Mouse (Mus musculus) liver (tissue): ENCODE measurements around the gene Pramel6.
"Not testable (repeated sequence)": the region's sequence is repeated elsewhere in the genome, so short reads cannot be mapped to it uniquely, and the experiment has no call there.

Experiments used
- DNase-seq: peaks from one replicate; pipeline ENCODE4 v3.0.0-alpha.2; 2020; ENCODE audit warnings: mixed read lengths

Pramel6 gene

GRCm38 (mm10) chr2:87506265-87506664 lies at the start of gene Pramel6:
Gene Pramel6, plus strand, starts transcription at chr2:87506565.
- no peak for DNase-seq

GRCm38 (mm10) chr2:87461769-87462168 lies 44.6 kb upstream of the Pramel6 start:
- DNase-seq: no peak

GRCm38 (mm10) chr2:87480207-87480606 lies 26.2 kb upstream of the Pramel6 start:
- no peak for DNase-seq

- no peak for DNase-seq
These were observed 25.2 kb upstream of the Pramel6 start for GRCm38 (mm10) chr2:87481158-87481557.

GRCm38 (mm10) chr2:87482276-87482675 lies 24.1 kb upstream of the Pramel6 start:
- no peak for DNase-seq

GRCm38 (mm10) chr2:87496993-87497392 lies 9.4 kb upstream of the Pramel6 start, which contains the start of gene Pramel7:
Gene Pramel7, minus strand, starts transcription at chr2:87497093.
- not testable (repeated sequence) for DNase-seq

GRCm38 (mm10) chr2:87515046-87515445 lies 8.7 kb downstream of the Pramel6 start:
- no peak for DNase-seq

GRCm38 (mm10) chr2:87515457-87516060 lies 9.2 kb downstream of the Pramel6 start:
- no peak for DNase-seq

GRCm38 (mm10) chr2:87516581-87516980 lies 10.2 kb downstream of the Pramel6 start:
- DNase-seq: no peak

- DNase-seq: no peak
These were observed 14.3 kb downstream of the Pramel6 start for GRCm38 (mm10) chr2:87520651-87521050.

GRCm38 (mm10) chr2:87525899-87526616 lies 19.7 kb downstream of the Pramel6 start:
- not testable (repeated sequence) for DNase-seq

- DNase-seq: no peak
These were observed 25.1 kb downstream of the Pramel6 start, which contains the start of gene Olfr153 for GRCm38 (mm10) chr2:87531496-87531895. Gene Olfr153, plus strand, starts transcription at chr2:87531796.

GRCm38 (mm10) chr2:87534826-87535225 lies 28.5 kb downstream of the Pramel6 start:
- DNase-seq: no peak

GRCm38 (mm10) chr2:87545442-87545841 lies 39.1 kb downstream of the Pramel6 start, which contains the start of gene Olfr1128:
Gene Olfr1128, minus strand, starts transcription at chr2:87545542.
- no peak for DNase-seq
